Comparison of ENCODE assay signal across 8 mouse cellular contexts in the genomic region with DNA sequence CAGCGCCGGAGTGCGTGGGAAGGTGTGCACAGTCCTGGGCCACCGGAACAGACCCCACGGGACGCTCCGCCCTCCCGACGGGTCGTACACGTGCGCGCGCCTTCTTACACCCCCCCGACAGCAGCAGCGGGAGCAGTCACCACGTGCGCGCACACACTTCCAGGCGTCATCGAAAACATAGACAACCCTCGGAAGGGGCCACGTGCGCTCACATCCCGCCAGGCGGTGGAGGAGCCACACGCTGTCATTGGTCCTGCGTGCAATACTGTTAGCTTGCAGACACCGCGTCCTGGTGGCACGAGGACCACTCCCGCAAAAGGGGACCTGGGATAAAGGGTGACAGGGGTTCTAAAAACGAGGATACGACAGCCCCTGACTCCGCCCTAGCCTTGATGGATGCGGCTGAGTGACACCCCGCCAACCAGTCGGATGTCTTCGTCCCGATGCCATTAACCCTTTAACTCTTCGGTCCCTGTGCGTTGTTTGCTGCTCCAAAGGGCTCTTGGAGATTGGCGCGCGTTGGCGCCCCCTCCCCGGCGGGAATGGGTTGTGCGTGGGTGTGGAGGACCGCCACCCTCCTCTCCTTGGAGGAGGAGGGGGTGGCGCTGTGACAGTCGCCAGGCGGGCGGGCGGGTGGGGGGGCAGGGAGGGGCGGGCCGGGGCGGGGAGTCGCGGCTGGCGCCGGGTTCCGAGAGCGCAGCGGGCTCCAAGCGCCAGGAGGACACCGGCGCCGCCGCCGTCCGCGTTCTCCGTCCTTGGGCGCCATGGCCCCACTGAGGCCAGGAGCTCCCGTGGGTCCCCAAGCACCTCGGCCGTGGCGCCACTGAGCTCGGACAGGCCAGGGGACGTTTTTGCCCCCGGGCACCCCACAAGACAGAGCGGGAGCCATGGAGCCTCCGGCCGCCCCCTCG. TPM values are rescaled to one million over a fixed set of nuclear protein-coding genes. Genes with fewer than 3 reads are reported as not detected.
DNase-seq lines count a peak whose midpoint lies in the region; ATAC-seq and TF ChIP-seq lines count a peak whose summit lies in the region.

A gene (plus strand): TSS at position 674 of the 911 bp plus-strand sequence.

- peaks cover 10% of the 10 kb centered on the region; the same call in 1 of the 2 replicates for H3K4me1 ChIP-seq in cerebellum, adult 2 months (ENCODE audit: control insufficient read depth, insufficient read depth, low read length)
- peaks cover 70% of the 10 kb centered on the region for H3K4me1 ChIP-seq in embryonic facial prominence, embryonic 10.5 days
- peaks cover 39% of the 10 kb centered on the region for H3K4me1 ChIP-seq in limb, embryonic 11.5 days (ENCODE audit: control insufficient read depth, insufficient read depth, low read length)

- WGBS in cerebellum, adult 2 months: under 1% methylated on average over 81 of the region's 86 CpGs
- under 1% methylated on average over 86 of the region's 86 CpGs for WGBS in embryonic facial prominence, embryonic 10.5 days
- under 1% methylated on average over 71 of the region's 86 CpGs for WGBS in limb, embryonic 11.5 days

- H3K9me3 ChIP-seq in embryonic facial prominence, embryonic 10.5 days: no peaks in the 10 kb centered on the region
- H3K9me3 ChIP-seq in limb, embryonic 11.5 days (ENCODE audit: control insufficient read depth, low read length): no peaks in the 10 kb centered on the region; the same call in 1 of the 2 replicates

- no peak for DNase-seq in cerebellum, adult 2 months
- peak; percentile 64 for DNase-seq in embryonic facial prominence, embryonic 10.5 days (ENCODE audit: low spot score)
- DNase-seq in heart, adult 18-20 months: peak; percentile 52 to 54
- DNase-seq in kidney, adult 11 months: peak; percentile 48
- DNase-seq in limb, embryonic 11.5 days (ENCODE audit: low spot score): peak; percentile 61
- DNase-seq in natural killer cell, adult 2 months (ENCODE audit: low spot score in 2 of 2): peak; percentile 72 to 79
- peak; percentile 76 for DNase-seq in thymus, postnatal 4 days

- ATAC-seq in cerebellum, adult (ENCODE audit: insufficient number of reproducible peaks, low FRiP score, low TSS enrichment): no peak
- no peak for ATAC-seq in limb, embryonic 11.5 days (ENCODE audit: insufficient number of reproducible peaks, low FRiP score, low TSS enrichment, low read depth)

- TF ChIP-seq CTCF in cerebellum, adult 2 months (IDR thresholded peaks at IDR 0.05; ENCODE audit: borderline replicate concordance, insufficient read depth, low read depth, low read length): no peak

- H3K4me3 ChIP-seq in cerebellum, adult 2 months (replicated peaks; ENCODE audit: insufficient read depth, low read depth, low read length): peak within 1 kb of the TSS; percentile 43
- H3K4me3 ChIP-seq in embryonic facial prominence, embryonic 10.5 days: peak within 1 kb of the TSS; percentile 66
- H3K4me3 ChIP-seq in limb, embryonic 11.5 days (ENCODE audit: low read depth, low read length): peak within 1 kb of the TSS; percentile 42

- H3K36me3 ChIP-seq in embryonic facial prominence, embryonic 10.5 days (replicated peaks): no peaks in the 10 kb centered on the region
- H3K36me3 ChIP-seq in limb, embryonic 11.5 days (ENCODE audit: control insufficient read depth, insufficient read depth, low read length): no peaks in the 10 kb centered on the region

- peak within 1 kb of the TSS; percentile 87 for H3K4me2 ChIP-seq in limb, embryonic 11.5 days (ENCODE audit: low read depth, severe bottlenecking)

- no peaks in the 10 kb centered on the region; the same call in 1 of the 2 replicates for H3K27me3 ChIP-seq in cerebellum, adult 2 months (ENCODE audit: control insufficient read depth, insufficient read depth, low read length)
- H3K27me3 ChIP-seq in embryonic facial prominence, embryonic 10.5 days (replicated peaks; ENCODE audit: low read depth, poor library complexity, severe bottlenecking): peaks cover 74% of the 10 kb centered on the region
- H3K27me3 ChIP-seq in limb, embryonic 11.5 days (ENCODE audit: control insufficient read depth, insufficient read depth, low read length): peaks cover 46% of the 10 kb centered on the region

- TF ChIP-seq POLR2A in cerebellum, adult 2 months (IDR thresholded peaks at IDR 0.05; ENCODE audit: borderline replicate concordance, insufficient read depth, low read length): no peak

- no peak within 1 kb of the TSS for H3K27ac ChIP-seq in cerebellum, adult 2 months (ENCODE audit: insufficient read depth, low read length)
- peak within 1 kb of the TSS; percentile 78 for H3K27ac ChIP-seq in embryonic facial prominence, embryonic 10.5 days (replicated peaks)
- H3K27ac ChIP-seq in limb, embryonic 11.5 days (replicated peaks; ENCODE audit: low read depth, low read length): no peak within 1 kb of the TSS

- H3K9ac ChIP-seq in limb, embryonic 11.5 days (ENCODE audit: low read length): peak within 1 kb of the TSS; percentile 40

RNA-seq across cellular contexts. Expression of the gene that starts here (rescaled TPM):
- polyA plus RNA-seq in cerebellum, adult 2 months (2012; rRNA removed): 51.2 and 57.4 TPM in 2 replicates
- polyA plus RNA-seq in embryonic facial prominence, embryonic 10.5 days (2016; fragmentation: Nextera tagmentation; extraction: Ambion mirVana): 4.9 and 5.3 TPM in 2 replicates
- total RNA-seq in heart, adult 18-20 months (2021): 10 to 100 TPM; 52.5 to 59.1 TPM
- 3.3 and 5.3 TPM in 2 replicates for polyA plus RNA-seq in limb, embryonic 11.5 days (2014; fragmentation: Nextera tagmentation; extraction: Ambion mirVana)

Comparison
In these comparisons a context has a peak if more than half of its experiments do, and no peak if none do; other contexts are left out.
1. DNase-seq: peak in embryonic facial prominence, embryonic 10.5 days (single experiment), heart, adult 18-20 months (2 of 2), kidney, adult 11 months (single experiment), limb, embryonic 11.5 days (single experiment), natural killer cell, adult 2 months (2 of 2) and thymus, postnatal 4 days (single experiment); none in cerebellum, adult 2 months (0 of 2).
2. Peak in every context shown above with its lines, with median percentiles within 50 percentile points of each other: H3K4me3 ChIP-seq.